Mouse (Mus musculus): ENCODE data around the gene Mfng.

- no peak for TF ChIP-seq CTCF (IDR thresholded peaks at IDR 0.05; ENCODE audit: low read depth)
- TF ChIP-seq EP300 (optimal IDR thresholded peaks at IDR 0.05), result no peak
These were observed 1.5 kb downstream of the Mfng start for GRCm38 (mm10) chr15:78771531-78772367.
